Mouse (Mus musculus) left cerebral cortex, adult 8-10 months (tissue): ENCODE data around the gene Copb2. TPM values are rescaled to one million over a fixed set of nuclear protein-coding genes. Genes with fewer than 3 reads are reported as not detected.

Experiments
- total RNA-seq, 4 experiments: library from RNA; stranded (reverse); gene quantifications; 2 replicates each; pipeline ENCODE4 v1.2.4; 2022

Gene Copb2
- total RNA-seq, 4 experiments from 2014 or later = 88.5 to 94.0 (median 93.1) TPM

Other genes starting within 250 kb of the Copb2 start
- 1 to 10 TPM; 4.9 to 6.4 (median 5.8) TPM for gene Rbp1, start 140.8 kb upstream of the Copb2 start, total RNA-seq
- not detected for gene Rbp2, start 77.6 kb upstream of the Copb2 start, total RNA-seq
- 10 to 100 TPM; 26.0 to 31.8 (median 27.5) TPM for gene Mrps22, start 37.9 kb downstream of the Copb2 start, total RNA-seq